Mouse (Mus musculus) midbrain, embryonic 13.5 days (tissue): ENCODE data around the gene Iqcd. TPM values are rescaled to one million over a fixed set of nuclear protein-coding genes. Genes with fewer than 3 reads are reported as not detected.
A peak's percentile ranks its signal among the peaks of the same experiment; 100 is the strongest.

Experiments
- ATAC-seq: fragments of 200-750 bp; cut with Nextera tagmentation; 2 replicates; pipeline ENCODE4 v1.8.0; 2017; ENCODE audit warnings: mild to moderate bottlenecking, moderate TSS enrichment, moderate library complexity
- H3K27ac ChIP-seq: fragments of 300-500 bp; sonication (generic); 2 replicates; pipeline ENCODE4 v1.5.1; 2015; ENCODE audit warnings: inconsistent platforms, mild to moderate bottlenecking, moderate library complexity
- H3K27me3 ChIP-seq: fragments of 300-500 bp; sonication (generic); 2 replicates; pipeline ENCODE4 v1.6.1; 2015; ENCODE audit warnings: mild to moderate bottlenecking, inconsistent platforms
- H3K36me3 ChIP-seq: fragments of 300-500 bp; sonication (generic); 2 replicates; pipeline ENCODE4 v1.6.1; 2015; ENCODE audit warnings: mild to moderate bottlenecking, inconsistent platforms
- H3K4me1 ChIP-seq: fragments of 300-500 bp; sonication (generic); replicated peaks from 2 replicates; pipeline ENCODE4 v1.6.1; 2015; ENCODE audit warnings: inconsistent platforms
- H3K4me2 ChIP-seq: fragments of 300-500 bp; sonication (generic); replicated peaks from 2 replicates; pipeline ENCODE4 v1.6.1; 2015; ENCODE audit warnings: moderate library complexity, mild to moderate bottlenecking, inconsistent platforms
- H3K4me3 ChIP-seq: fragments of 300-500 bp; sonication (generic); replicated peaks from 2 replicates; pipeline ENCODE4 v1.5.1; 2015; ENCODE audit warnings: mild to moderate bottlenecking, inconsistent platforms
- H3K9ac ChIP-seq: fragments of 300-500 bp; sonication (generic); replicated peaks from 2 replicates; pipeline ENCODE4 v1.6.1; 2015; ENCODE audit warnings: mild to moderate bottlenecking, inconsistent platforms
- H3K9me3 ChIP-seq: fragments of 300-500 bp; sonication (generic); 2 replicates; pipeline ENCODE4 v1.6.1; 2016; ENCODE audit warnings: mild to moderate bottlenecking, inconsistent platforms
- WGBS: fragments of 180-500 bp; shearing (Covaris S2); methylation state at CpG from one replicate; pipeline ENCODE4 v1.1.7; 2015; 5-methylcytosine and 5-hydroxymethylcytosine counted together
- polyA plus RNA-seq: library from polyadenylated mRNA; unstranded; fragments of >200 nt; fragmentation: Nextera tagmentation; extraction: Ambion mirVana; gene quantifications from 2 replicates; pipeline ENCODE4 v1.2.1, GENCODE M21; 2015

Iqcd gene
- polyA plus RNA-seq, 1 experiment from 2014 or later: 2.0 TPM

DNA sequence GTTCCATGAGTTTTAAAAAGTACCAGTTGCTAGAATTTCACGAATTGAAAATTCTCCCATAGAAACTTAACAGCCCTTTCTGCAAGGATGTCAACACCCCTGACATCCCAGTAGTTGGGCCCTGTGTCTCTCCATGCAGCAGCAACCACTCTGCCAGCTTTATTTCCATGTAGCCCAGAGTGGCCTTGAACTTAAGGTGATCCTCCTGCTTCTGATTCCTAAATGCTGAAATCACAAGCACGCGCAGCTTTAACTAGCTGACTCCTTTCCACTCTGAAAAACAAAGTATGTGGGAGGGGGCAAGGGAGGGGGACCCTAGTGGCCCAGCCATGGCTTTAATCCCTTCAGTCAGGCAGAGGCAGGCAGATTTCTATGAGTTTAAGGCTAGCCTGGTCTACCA lies 18.5 kb downstream of the Iqcd start:
- Histone ChIP-seq H3K36me3 (peaks cover 17% of the 10 kb centered on the region; the same call in 1 of the 2 replicates), H3K4me1 (peaks cover 28% of the 10 kb centered on the region), H3K27ac (no peak overlapping the region), H3K4me3 (no peak overlapping the region), H3K9me3 (no peaks in the 10 kb centered on the region), H3K9ac (no peak overlapping the region), H3K4me2 (no peak overlapping the region), H3K27me3 (no peaks in the 10 kb centered on the region)
- no peak for ATAC-seq
- 81% methylated on average over 3 of the region's 3 CpGs for WGBS

DNA sequence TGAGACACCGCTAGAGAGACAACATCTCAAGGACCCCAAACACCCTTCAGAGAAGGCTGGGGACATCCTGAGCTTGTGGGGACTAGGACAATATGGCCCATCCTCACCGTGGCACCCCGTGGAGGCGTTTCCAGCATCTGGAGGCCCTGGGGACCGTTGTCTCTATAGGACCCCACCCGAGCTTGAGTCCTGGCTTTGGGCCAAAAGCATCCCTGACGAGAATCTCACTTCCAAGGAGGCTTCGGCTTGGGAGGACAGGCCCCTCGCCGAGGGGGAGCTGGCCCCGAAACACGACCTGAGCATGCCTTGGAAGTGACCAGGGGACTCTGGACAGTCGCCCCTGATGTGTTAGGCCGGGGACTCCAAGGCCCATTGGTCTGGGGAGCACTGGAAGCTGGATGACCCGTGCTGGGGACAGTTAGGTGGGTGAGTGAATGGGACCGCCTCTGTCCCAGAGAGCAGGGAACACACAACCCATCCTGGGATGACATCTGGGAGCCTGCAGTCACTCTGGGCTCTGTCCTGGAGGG lies 20.5 kb downstream of the Iqcd start:
- no peak overlapping the region for H3K4me2 ChIP-seq
- no peak for ATAC-seq
- no peak overlapping the region for H3K4me3 ChIP-seq
- H3K4me1 ChIP-seq: peaks cover 35% of the 10 kb centered on the region
- H3K27me3 ChIP-seq: no peaks in the 10 kb centered on the region
- H3K9me3 ChIP-seq: no peaks in the 10 kb centered on the region
- 89% methylated on average over 16 of the region's 16 CpGs for WGBS
- H3K27ac ChIP-seq: no peak overlapping the region
- peak overlapping the region; percentile 39 for H3K9ac ChIP-seq
- H3K36me3 ChIP-seq: peaks cover 17% of the 10 kb centered on the region; the same call in 1 of the 2 replicates

- peaks cover 22% of the 10 kb centered on the region for H3K36me3 ChIP-seq
- peak overlapping the region; percentile 87 for H3K4me2 ChIP-seq
- no peaks in the 10 kb centered on the region for H3K27me3 ChIP-seq
- 97% methylated on average over 5 of the region's 5 CpGs for WGBS
- no peak overlapping the region for H3K27ac ChIP-seq
- no peak for ATAC-seq
- no peaks in the 10 kb centered on the region for H3K9me3 ChIP-seq
- peak overlapping the region; percentile 71 for H3K9ac ChIP-seq
- H3K4me3 ChIP-seq: peak overlapping the region; percentile 70; the same call in 1 of the 2 replicates
- peaks cover 34% of the 10 kb centered on the region for H3K4me1 ChIP-seq
Measured at GRCm38 (mm10) chr5:120610906-120611305, 22.1 kb downstream of the Iqcd start.

DNA sequence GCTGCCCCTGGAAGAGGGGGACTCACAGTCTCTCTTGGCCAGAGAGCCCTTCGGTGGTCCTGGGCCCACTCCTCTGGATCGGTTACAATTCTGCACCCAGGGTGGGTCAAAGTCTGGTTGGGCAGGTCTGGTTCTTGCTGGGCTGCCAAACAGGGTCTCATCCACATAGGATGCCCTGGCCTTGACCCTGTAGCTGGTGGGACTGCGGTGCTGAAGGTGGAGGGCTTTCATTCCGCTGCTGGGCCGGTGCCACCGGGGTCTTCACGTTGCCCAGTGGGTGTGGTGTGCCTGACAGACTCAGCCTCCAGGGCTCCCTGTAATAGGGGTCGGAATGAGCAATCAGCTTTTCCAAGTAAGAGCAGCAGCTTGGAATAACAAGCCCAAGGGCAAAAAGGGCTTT lies 22.6 kb downstream of the Iqcd start:
- Histone ChIP-seq H3K4me3 (peak overlapping the region; percentile 70), H3K36me3 (peaks cover 27% of the 10 kb centered on the region), H3K27ac (no peak overlapping the region; the same call in 1 of the 2 replicates), H3K4me1 (peaks cover 34% of the 10 kb centered on the region), H3K4me2 (peak overlapping the region; percentile 87), H3K9ac (peak overlapping the region; percentile 71), H3K9me3 (no peaks in the 10 kb centered on the region), H3K27me3 (no peaks in the 10 kb centered on the region)
- ATAC-seq: no peak
- WGBS: 59% methylated on average over 8 of the region's 8 CpGs

GRCm38 (mm10) chr5:120612442-120612821 lies 23.6 kb downstream of the Iqcd start, which contains the start of the genes Rita1 and Ddx54:
TSS of gene Rita1 (minus strand) at chr5:120612589.
TSS of gene Ddx54 (plus strand) at chr5:120612739.
- H3K27ac ChIP-seq: peak within 1 kb of the TSS; percentile 87
- H3K27me3 ChIP-seq: no peaks in the 10 kb centered on the region
- peak; percentile 73 for ATAC-seq
- peaks cover 34% of the 10 kb centered on the region for H3K4me1 ChIP-seq
- peaks cover 37% of the 10 kb centered on the region for H3K36me3 ChIP-seq
- under 1% methylated on average over 22 of the region's 22 CpGs for WGBS
- peak within 1 kb of the TSS; percentile 87 for H3K4me2 ChIP-seq
- peak within 1 kb of the TSS; percentile 70 for H3K4me3 ChIP-seq
- peak within 1 kb of the TSS; percentile 72 for H3K9ac ChIP-seq
- no peaks in the 10 kb centered on the region for H3K9me3 ChIP-seq

DNA sequence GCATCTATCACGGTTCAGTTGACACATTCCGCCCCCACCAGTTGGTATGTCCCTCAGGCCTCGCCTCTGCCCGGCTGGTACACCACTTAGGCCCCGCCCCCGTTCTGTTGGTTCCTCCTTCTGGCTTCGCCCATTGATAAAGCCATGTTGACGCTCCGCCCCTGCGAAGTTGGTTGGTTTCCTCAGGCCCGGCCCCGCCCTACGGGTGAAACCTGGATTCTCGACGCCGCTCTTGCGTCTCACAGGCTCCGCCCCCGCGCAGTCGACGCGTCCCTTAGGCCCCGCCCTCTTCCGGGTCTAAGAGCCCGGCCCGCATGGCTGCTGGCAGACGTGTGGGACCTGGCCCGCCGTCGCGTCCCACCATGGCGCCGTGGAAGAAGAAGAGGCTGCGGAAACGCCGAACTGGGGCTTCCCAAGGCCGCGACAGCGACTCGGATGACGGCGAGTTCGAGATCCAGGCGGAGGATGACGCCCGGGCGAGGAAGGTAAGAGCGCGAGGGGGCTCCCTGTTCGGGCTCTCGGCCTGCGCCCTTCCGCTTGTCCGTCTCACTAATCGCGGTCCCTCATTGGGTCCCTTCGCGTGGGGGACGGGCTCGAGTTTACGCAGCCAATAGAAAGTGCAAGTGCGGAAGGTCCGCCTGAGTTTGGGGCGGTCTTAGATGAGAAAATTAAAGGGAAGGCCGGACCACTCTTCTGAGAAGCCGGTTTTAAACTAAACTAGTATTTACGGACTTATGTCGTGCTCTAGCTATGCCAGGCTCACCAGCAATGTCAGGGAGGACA lies 24.2 kb downstream of the Iqcd start:
- peak; percentile 93 for ATAC-seq
- Histone ChIP-seq H3K27me3 (no peaks in the 10 kb centered on the region), H3K4me1 (peaks cover 34% of the 10 kb centered on the region), H3K4me2 (peak overlapping the region; percentile 87), H3K27ac (peak overlapping the region; percentile 87), H3K9me3 (no peaks in the 10 kb centered on the region), H3K36me3 (peaks cover 40% of the 10 kb centered on the region), H3K4me3 (peak overlapping the region; percentile 70), H3K9ac (peak overlapping the region; percentile 72)
- WGBS: under 1% methylated on average over 69 of the region's 69 CpGs

DNA sequence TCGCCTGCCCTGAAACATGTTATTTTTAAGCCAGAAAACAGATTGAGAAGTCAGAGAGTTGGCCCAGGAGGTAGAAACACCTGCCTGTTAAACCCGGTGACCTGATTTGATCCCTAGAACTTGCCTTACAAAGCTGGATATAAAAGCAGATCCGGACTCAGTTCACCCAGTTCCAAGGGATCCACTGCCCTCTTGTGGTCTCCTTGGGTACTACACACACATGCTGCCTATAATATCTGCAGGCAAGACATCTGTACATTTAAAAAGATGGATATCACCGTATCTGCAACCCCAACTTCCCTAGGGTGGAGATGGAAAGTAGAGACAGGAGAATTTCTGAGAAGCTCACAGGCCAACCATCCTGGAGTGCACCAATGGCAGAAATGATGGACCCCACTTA lies 27.1 kb downstream of the Iqcd start:
- Histone ChIP-seq H3K27me3 (no peaks in the 10 kb centered on the region), H3K9me3 (no peaks in the 10 kb centered on the region), H3K4me3 (no peak overlapping the region), H3K9ac (no peak overlapping the region), H3K4me1 (peaks cover 23% of the 10 kb centered on the region), H3K4me2 (no peak overlapping the region), H3K27ac (no peak overlapping the region), H3K36me3 (peaks cover 56% of the 10 kb centered on the region)
- ATAC-seq: no peak
- WGBS: 96% methylated on average over 4 of the region's 4 CpGs

DNA sequence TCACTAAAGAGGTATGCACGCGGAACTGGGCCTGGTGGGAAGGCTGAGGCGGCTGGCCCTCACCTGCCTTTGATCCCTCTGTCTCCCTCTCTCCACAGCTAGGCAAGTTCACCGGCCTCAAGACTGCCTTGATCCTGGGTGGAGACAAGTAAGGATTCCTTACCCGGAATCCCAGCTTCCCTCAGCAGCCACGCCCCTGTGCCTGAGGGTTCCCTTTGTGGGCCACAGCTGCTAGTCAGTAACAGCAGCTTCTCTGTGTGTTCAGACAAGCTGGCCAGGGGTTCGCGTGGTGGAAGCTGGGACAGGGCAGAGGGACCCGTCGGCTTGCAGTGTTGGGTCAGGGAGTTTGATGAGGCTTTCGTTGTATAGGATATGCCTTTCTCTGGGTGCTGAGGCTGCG lies 30.0 kb downstream of the Iqcd start:
- H3K4me3 ChIP-seq: no peak overlapping the region
- H3K9ac ChIP-seq: no peak overlapping the region
- H3K27ac ChIP-seq: no peak overlapping the region
- ATAC-seq: no peak
- no peaks in the 10 kb centered on the region for H3K27me3 ChIP-seq
- WGBS: 88% methylated on average over 12 of the region's 12 CpGs
- peaks cover 15% of the 10 kb centered on the region for H3K4me1 ChIP-seq
- no peak overlapping the region for H3K4me2 ChIP-seq
- H3K9me3 ChIP-seq: no peaks in the 10 kb centered on the region
- H3K36me3 ChIP-seq: peaks cover 84% of the 10 kb centered on the region

- no peak overlapping the region for H3K4me2 ChIP-seq
- peaks cover 10% of the 10 kb centered on the region; the same call in 1 of the 2 replicates for H3K4me1 ChIP-seq
- no peak overlapping the region for H3K4me3 ChIP-seq
- H3K9ac ChIP-seq: no peak overlapping the region
- ATAC-seq: no peak
- H3K36me3 ChIP-seq: peaks cover 89% of the 10 kb centered on the region
- 13% methylated on average over 5 of the region's 5 CpGs for whole genome bisulfite sequencing
- no peaks in the 10 kb centered on the region for H3K27me3 ChIP-seq
- H3K27ac ChIP-seq: no peak overlapping the region
- no peaks in the 10 kb centered on the region for H3K9me3 ChIP-seq
Measured at GRCm38 (mm10) chr5:120619201-120619600, 30.4 kb downstream of the Iqcd start.

DNA sequence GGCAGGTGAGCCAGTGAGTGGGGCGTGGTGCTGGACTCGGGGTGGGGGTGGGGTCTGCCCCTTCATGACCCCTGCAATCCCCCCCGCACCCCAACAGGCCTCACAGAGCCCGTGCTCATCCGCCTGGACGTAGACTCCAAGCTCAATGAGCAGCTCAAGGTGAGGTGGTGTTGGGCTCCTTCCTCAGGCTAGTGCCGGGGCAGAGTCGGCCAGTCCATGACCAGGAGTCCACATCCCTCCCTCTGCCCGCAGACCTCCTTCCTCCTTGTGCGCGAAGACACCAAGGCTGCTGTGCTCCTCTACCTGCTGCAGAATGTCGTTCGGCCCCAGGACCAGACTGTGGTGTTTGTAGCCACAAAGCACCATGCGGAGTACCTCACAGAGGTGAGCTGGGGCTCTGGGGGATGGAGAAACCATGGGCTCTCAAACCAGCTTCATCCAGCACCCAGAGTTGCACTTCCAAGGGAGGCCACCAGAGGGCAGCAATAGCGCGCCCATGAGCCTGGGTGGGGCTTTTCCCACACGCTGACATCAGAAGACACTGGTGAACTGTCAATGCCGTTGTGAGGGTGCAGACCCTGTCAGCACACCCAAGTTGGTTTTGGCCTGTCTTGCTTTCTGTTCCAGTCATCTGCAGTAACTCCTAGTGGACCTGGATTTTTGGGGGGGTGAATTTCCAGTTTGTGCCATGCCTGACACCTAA lies 31.7 kb downstream of the Iqcd start:
- peak; percentile 41; the same call in 1 of the 2 replicates for ATAC-seq
- no peaks in the 10 kb centered on the region for H3K9me3 ChIP-seq
- H3K27ac ChIP-seq: no peak overlapping the region
- peaks cover 100% of the 10 kb centered on the region for H3K36me3 ChIP-seq
- H3K27me3 ChIP-seq: no peaks in the 10 kb centered on the region
- no peak overlapping the region for H3K9ac ChIP-seq
- H3K4me2 ChIP-seq: no peak overlapping the region
- no peak overlapping the region for H3K4me3 ChIP-seq
- H3K4me1 ChIP-seq: peaks cover 5% of the 10 kb centered on the region; the same call in 1 of the 2 replicates
- WGBS: 72% methylated on average over 18 of the region's 18 CpGs

DNA sequence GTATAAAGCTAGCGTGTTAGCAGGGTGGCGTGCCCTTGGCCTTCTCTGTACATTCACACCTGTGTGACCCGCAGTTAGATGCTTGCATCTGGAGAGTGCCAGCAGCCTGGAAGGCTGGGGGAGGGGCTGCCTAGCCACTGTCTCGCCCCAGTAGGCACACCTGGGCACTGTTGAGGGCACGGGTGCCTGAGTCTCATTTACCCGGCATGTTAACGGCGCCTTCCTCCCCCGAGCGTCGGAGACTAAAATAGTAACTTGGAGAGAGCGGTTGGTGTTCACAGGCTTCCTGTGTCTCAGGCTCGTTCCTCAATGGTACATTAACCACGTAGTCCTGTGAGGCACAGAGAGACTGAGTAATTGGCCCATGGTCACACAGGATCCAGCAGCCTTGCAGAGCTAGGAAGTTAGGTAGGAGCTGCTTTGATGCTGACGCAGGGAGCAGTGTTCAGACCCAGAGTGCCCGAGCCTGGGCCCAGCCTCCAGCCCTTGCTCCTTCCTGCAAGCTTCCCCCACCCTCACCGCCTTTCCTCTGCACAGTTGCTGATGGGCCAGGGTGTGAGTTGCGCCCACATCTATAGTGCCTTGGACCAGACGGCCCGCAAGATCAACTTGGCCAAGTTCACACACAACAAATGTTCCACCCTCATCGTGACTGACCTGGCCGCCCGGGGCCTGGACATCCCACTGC lies 32.4 kb downstream of the Iqcd start:
- Histone ChIP-seq H3K27me3 (no peaks in the 10 kb centered on the region), H3K4me3 (no peak overlapping the region), H3K9ac (no peak overlapping the region), H3K4me1 (peaks cover 5% of the 10 kb centered on the region; the same call in 1 of the 2 replicates), H3K9me3 (no peaks in the 10 kb centered on the region), H3K27ac (no peak overlapping the region), H3K36me3 (peaks cover 100% of the 10 kb centered on the region), H3K4me2 (no peak overlapping the region)
- 95% methylated on average over 23 of the region's 23 CpGs for WGBS
- ATAC-seq: peak; percentile 12; the same call in 1 of the 2 replicates
